Mouse (Mus musculus): ENCODE data around the gene Mycbp2.

GRCm38 (mm10) chr14:103093670-103094069 is 252.9 kb downstream of the Mycbp2 start:
- TF ChIP-seq CTCF (IDR thresholded peaks at IDR 0.05; ENCODE audit: control insufficient read depth, insufficient read depth, insufficient read length), result no peak
- no peak for TF ChIP-seq USF1 (IDR thresholded peaks at IDR 0.05; ENCODE audit: low read depth)
- no peak for TF ChIP-seq MYOD1 (IDR thresholded peaks at IDR 0.05; ENCODE audit: control insufficient read depth, insufficient read length, low read depth)
- no peak for TF ChIP-seq MYOG (IDR thresholded peaks at IDR 0.05; ENCODE audit: control insufficient read depth, extremely low read depth, insufficient read length)
